Mouse (Mus musculus) megakaryocyte, embryonic 14.5 days (primary cell): ENCODE data around the gene H2-Ob. TPM values are rescaled to one million over a fixed set of nuclear protein-coding genes. Genes with fewer than 3 reads are reported as not detected.

ENCODE experiments used
- H3K27me3 ChIP-seq: replicated peaks from 2 replicates; pipeline ENCODE3; 2012; ENCODE audit warnings: inconsistent platforms
- H3K36me3 ChIP-seq: replicated peaks from 2 replicates; pipeline ENCODE3; 2012; ENCODE audit warnings: low read length, inconsistent platforms, mixed read lengths
- H3K4me1 ChIP-seq: 2 replicates; pipeline ENCODE4 v1.6.1; 2012; ENCODE audit warnings: inconsistent platforms
- H3K4me3 ChIP-seq: replicated peaks from 2 replicates; pipeline ENCODE3; 2012; ENCODE audit warnings: moderate library complexity, mild to moderate bottlenecking, inconsistent platforms
- H3K9me3 ChIP-seq: 2 replicates; pipeline ENCODE4 v1.6.1; 2012; ENCODE audit warnings: inconsistent platforms
- FLI1 ChIP-seq: IDR thresholded peaks from 2 replicates; pipeline ENCODE4 v1.6.1; 2012; ENCODE audit warnings: low read length, inconsistent platforms, mixed read lengths
- GATA1 ChIP-seq: IDR thresholded peaks from 3 replicates; pipeline ENCODE4 v1.6.1; 2012; ENCODE audit warnings: mixed read lengths, low read length, inconsistent platforms, borderline replicate concordance
- polyA plus RNA-seq: library from polyadenylated mRNA; stranded (reverse); fragments of >175 nt; gene quantifications from 2 replicates; pipeline ENCODE4 v1.2.3, GENCODE M21; 2012; ENCODE audit warnings: low replicate concordance; ENCODE audit not compliant: insufficient read depth

Gene H2-Ob
- polyA plus RNA-seq, 1 experiment, result 0.76 TPM

DNA sequence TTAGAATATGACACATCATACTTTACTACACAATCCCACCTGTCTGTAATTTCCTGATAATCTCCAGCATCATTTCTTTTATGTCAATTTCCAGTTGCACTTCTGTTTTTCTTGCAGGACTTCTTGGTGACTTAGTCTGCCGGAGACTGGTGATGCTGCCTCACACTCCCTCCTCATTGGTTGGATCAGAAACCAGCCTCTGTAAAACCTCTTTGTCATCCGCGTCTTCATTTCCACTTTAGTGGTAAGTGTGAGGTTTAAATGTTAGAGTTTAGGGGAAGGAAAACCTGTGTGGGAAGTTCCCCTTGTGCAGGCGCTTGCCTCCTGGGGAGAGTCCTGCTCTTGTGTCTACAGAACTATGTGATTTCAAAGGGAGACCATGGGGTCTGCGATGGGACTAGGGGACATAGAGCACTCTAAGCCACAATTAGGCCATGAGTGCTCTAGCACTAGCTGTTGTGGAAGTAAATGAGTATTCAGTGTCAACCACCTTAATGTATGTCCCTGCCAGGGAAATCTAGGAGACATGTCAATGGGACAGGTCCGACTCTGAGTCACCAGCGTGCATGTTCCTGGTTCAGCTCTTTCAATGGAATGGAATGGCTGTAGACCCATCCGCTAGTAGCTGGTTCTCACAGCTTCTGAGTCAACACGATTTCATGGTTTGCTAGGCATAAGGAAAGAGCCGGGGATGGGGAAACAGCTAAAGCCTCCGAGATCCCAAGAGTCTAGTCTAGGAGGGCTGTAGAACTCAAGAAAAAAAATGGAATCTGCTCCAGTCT, 19.1 kb downstream of the H2-Ob start, which contains the start of gene H2-Ab1:
Gene H2-Ab1 (plus strand): TSS at position 96 of the 782 bp plus-strand sequence.
- no peaks in the 10 kb centered on the region for H3K9me3 ChIP-seq
- TF ChIP-seq FLI1, result no peak
- no peak for TF ChIP-seq GATA1
- H3K27me3 ChIP-seq, result peaks cover 55% of the 10 kb centered on the region
- H3K4me3 ChIP-seq, result no peak within 1 kb of the TSS
- no peaks in the 10 kb centered on the region for H3K4me1 ChIP-seq
- no peaks in the 10 kb centered on the region for H3K36me3 ChIP-seq

DNA sequence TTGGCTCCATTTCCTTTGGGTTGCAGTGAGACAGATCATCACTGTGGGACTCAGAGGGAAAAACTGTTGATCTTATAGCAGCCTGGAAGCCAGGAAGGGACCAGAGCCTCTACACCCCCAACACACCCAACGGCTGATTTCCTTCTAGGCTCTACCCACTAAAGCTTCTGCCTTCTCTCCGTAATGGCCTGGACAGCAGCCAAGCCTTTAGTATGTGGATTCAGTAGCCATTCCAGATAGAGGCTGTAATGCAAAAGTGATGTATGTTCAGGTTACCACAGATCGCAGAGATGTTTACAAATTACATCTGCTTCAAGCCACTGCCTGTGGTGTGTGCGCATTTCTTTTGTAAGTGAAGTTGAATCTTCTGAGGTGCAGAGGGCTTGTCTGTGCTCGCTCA, 21.8 kb downstream of the H2-Ob start:
- TF ChIP-seq GATA1 (no peak), FLI1 (no peak)
- peaks cover 76% of the 10 kb centered on the region for H3K27me3 ChIP-seq
- 0 out of 2 replicates have a peak, but pooled peaks cover 5% of the 10 kb centered on the region for H3K9me3 ChIP-seq
- H3K4me1 ChIP-seq, result peaks cover 13% of the 10 kb centered on the region
- no peaks in the 10 kb centered on the region for H3K36me3 ChIP-seq
- H3K4me3 ChIP-seq, result no peak overlapping the region

GRCm38 (mm10) chr17:34261502-34261901, 22.8 kb downstream of the H2-Ob start:
- Histone ChIP-seq H3K4me1 (peaks cover 13% of the 10 kb centered on the region), H3K27me3 (peaks cover 74% of the 10 kb centered on the region), H3K9me3 (0 out of 2 replicates have a peak, but pooled peaks cover 5% of the 10 kb centered on the region), H3K4me3 (no peak overlapping the region), H3K36me3 (no peaks in the 10 kb centered on the region)
- TF ChIP-seq FLI1, result no peak

DNA sequence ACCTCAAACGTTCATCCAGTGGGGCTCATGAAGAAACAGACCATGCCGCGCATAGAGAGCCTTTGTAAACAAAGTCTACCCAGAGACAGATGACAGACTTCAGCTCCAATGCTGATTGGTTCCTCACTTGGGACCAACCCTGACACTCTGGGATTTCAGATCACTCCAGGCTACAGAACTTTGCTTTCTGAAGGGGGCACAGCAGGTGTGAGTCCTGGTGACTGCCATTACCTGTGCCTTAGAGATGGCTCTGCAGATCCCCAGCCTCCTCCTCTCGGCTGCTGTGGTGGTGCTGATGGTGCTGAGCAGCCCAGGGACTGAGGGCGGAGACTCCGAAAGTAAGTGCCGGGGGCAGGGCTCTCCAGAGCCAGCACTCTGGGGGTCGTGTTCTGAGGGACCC, 24.4 kb downstream of the H2-Ob start:
- Histone ChIP-seq H3K4me1 (peaks cover 13% of the 10 kb centered on the region), H3K36me3 (no peaks in the 10 kb centered on the region), H3K4me3 (peak overlapping the region; percentile 90), H3K9me3 (0 out of 2 replicates have a peak, but pooled peaks cover 5% of the 10 kb centered on the region), H3K27me3 (peaks cover 74% of the 10 kb centered on the region)
- TF ChIP-seq GATA1 (no peak), FLI1 (no peak)

- peak overlapping the region; percentile 90 for H3K4me3 ChIP-seq
- H3K4me1 ChIP-seq, result peaks cover 13% of the 10 kb centered on the region
- 0 out of 2 replicates have a peak, but pooled peaks cover 5% of the 10 kb centered on the region for H3K9me3 ChIP-seq
- no peaks in the 10 kb centered on the region for H3K36me3 ChIP-seq
- peaks cover 75% of the 10 kb centered on the region for H3K27me3 ChIP-seq
- TF ChIP-seq FLI1 (no peak), GATA1 (no peak)
Measured at GRCm38 (mm10) chr17:34263811-34264371, 25.2 kb downstream of the H2-Ob start.

DNA sequence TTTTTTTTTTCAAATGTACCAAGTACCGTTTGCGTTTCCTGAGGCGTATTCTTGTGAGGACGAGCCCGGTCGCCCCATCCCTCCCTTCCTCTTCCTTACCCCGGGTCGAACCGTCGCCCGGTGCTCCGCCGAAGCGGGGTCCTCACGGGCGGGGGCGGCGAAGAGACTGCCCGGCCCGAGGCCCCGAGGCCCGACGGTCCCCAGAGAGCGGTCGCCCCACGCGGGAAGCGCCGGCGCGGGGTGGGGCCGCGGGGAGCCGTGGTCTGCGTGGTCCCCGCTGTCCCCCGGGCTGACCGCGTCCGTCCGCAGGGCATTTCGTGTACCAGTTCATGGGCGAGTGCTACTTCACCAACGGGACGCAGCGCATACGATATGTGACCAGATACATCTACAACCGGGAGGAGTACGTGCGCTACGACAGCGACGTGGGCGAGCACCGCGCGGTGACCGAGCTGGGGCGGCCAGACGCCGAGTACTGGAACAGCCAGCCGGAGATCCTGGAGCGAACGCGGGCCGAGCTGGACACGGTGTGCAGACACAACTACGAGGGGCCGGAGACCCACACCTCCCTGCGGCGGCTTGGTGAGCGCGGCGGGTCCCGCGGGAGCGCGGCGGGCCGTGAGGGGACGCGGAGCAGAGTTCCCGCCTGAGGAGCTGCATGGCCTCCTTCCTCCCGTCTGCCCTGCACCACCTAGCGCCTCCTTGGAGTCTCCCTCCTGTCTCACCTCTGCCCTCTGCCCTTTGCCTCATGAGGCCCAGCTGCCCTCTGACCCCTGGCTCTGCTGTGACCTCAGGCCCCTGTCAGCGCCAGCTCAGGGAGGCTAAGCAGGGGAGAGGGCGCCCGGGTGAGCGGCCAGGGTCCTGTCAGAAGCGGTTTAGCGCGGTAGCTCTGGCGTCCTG, 26.0 kb downstream of the H2-Ob start:
- Histone ChIP-seq H3K4me1 (peaks cover 13% of the 10 kb centered on the region), H3K4me3 (peak overlapping the region; percentile 89), H3K27me3 (peaks cover 71% of the 10 kb centered on the region), H3K36me3 (no peaks in the 10 kb centered on the region), H3K9me3 (0 out of 2 replicates have a peak, but pooled peaks cover 5% of the 10 kb centered on the region)
- TF ChIP-seq GATA1 (no peak), FLI1 (no peak)

DNA sequence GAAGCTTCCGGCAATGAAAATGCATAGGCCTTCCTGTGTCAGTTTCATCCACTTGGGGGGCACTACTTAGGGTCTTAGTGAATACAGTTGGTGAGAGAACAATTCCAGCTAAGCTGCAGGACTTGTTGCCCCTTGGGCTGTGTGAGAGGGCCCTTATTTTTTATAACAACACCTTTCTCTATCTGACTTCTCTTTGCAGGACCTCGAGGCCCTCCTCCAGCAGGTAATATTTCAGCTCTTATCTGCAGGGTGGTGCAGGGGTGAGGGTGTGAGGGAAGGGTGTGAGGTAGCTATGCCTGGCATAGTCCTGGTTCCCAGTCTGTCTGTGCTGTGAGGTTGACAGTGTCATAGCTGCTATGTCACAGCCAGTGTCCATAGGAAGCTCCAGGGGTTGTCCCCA, 29.6 kb downstream of the H2-Ob start:
- H3K9me3 ChIP-seq, result 0 out of 2 replicates have a peak, but pooled peaks cover 5% of the 10 kb centered on the region
- peaks cover 9% of the 10 kb centered on the region for H3K4me1 ChIP-seq
- H3K27me3 ChIP-seq, result peaks cover 51% of the 10 kb centered on the region
- no peaks in the 10 kb centered on the region for H3K36me3 ChIP-seq
- H3K4me3 ChIP-seq, result no peak overlapping the region
- TF ChIP-seq FLI1, result no peak
- no peak for TF ChIP-seq GATA1

- no peak overlapping the region for H3K4me3 ChIP-seq
- TF ChIP-seq FLI1, result no peak
- peaks cover 46% of the 10 kb centered on the region for H3K27me3 ChIP-seq
- H3K36me3 ChIP-seq, result no peaks in the 10 kb centered on the region
- peaks cover 9% of the 10 kb centered on the region for H3K4me1 ChIP-seq
- H3K9me3 ChIP-seq, result 0 out of 2 replicates have a peak, but pooled peaks cover 5% of the 10 kb centered on the region
Measured at GRCm38 (mm10) chr17:34268748-34269147, 30.0 kb downstream of the H2-Ob start.

DNA sequence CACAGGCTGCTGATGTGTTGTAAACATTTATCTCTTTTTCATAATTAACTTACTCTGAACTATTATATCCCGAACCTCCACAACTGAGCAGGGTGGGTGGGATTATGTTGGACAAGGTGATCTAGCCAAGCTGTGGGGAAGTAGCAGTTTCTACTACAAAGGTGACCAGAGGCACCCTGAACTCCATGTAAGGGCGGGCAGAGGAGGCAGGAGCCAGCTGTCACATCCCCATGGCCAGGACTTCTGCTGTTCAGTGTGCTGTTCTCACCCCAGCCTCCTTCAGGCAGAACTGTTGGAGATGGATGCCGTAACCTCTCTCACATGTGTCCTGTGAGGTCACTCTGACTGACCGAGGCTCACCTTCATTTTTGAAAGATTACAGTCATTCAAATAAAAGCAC, 31.1 kb downstream of the H2-Ob start:
- H3K27me3 ChIP-seq, result peaks cover 36% of the 10 kb centered on the region
- H3K4me3 ChIP-seq, result no peak overlapping the region
- H3K36me3 ChIP-seq, result no peaks in the 10 kb centered on the region
- peaks cover 3% of the 10 kb centered on the region for H3K4me1 ChIP-seq
- no peak for TF ChIP-seq FLI1
- TF ChIP-seq GATA1, result no peak
- 0 out of 2 replicates have a peak, but pooled peaks cover 4% of the 10 kb centered on the region for H3K9me3 ChIP-seq

DNA sequence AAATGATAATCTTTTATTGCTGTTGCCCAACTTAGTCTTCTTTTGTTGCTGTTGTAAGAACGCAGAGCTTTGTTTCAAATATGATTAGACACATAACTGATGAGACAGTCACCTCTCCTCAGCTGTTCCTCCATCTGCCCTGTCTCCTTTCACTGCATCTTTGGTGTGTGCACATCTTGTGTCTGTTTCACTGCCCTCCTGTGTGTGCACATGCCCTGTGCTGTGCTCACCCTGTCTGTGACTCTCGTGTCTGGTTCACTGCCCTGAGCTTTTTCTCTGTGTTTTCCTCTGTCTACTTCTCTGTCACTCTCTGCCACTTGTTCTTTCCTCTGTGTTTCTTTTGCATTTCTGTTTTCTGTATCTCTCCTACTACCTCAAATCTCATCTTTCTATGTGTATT, 31.5 kb downstream of the H2-Ob start:
- no peaks in the 10 kb centered on the region for H3K36me3 ChIP-seq
- no peaks in the 10 kb centered on the region; the same call in 1 of the 2 replicates for H3K4me1 ChIP-seq
- TF ChIP-seq FLI1, result no peak
- TF ChIP-seq GATA1, result no peak

More for the DNA sequence above, 31.5 kb downstream of the H2-Ob start:
- H3K27me3 ChIP-seq, result peaks cover 32% of the 10 kb centered on the region
- H3K9me3 ChIP-seq, result no peaks in the 10 kb centered on the region
- H3K4me3 ChIP-seq, result no peak overlapping the region
